Mouse (Mus musculus) adrenal gland, postnatal 14 days (tissue): Measurements from ENCODE around the gene Klhl10. TPM values are rescaled to one million over a fixed set of nuclear protein-coding genes. Genes with fewer than 3 reads are reported as not detected.
A peak's percentile ranks its signal among the peaks of the same experiment; 100 is the strongest.

Experiments
- DNase-seq: peaks from one replicate; pipeline ENCODE4 v3.0.0; 2021; ENCODE audit warnings: mixed read lengths
- total RNA-seq: library from RNA; stranded (reverse); gene quantifications from 2 replicates; pipeline ENCODE4 v1.2.3, GENCODE M21; 2021

Klhl10 gene
- total RNA-seq, 1 experiment from 2014 or later, result 1.5 TPM

DNA sequence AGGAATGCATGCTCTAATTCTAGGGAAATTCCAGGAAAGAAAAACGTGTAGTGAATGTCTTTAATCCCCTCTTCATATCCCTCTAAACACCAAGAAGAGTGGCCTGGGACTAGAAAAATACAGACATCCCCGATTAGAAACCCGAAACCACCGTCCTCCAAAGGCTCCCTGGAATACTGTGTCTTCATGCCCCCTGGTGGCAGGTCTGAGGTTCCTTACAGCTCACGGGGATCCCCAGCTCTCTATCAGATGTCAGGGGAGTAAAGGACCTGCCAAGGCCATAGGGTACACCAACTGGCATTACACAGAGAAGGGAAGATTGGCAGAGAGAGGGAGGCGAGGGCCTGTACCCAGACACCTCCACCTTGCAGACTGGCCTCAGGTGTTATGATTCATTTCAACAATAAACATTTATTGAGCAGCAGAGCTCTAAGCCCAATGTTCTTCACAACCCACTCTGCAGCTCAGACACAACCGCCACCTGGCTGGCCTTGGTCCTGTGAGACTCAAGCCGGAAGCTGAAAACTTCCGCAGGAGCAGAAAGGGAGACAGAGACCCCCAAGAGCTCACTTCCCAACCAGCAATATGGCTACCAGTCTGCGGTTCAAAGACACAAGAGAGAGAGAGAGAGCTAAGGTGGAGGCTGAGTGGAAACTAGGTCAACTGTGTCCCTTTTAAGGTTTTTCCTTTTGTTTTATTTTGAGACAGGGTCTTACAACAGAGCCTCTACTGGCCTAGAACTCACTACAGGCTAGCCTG lies 33.5 kb upstream of the Klhl10 start:
- peak; percentile 86 for DNase-seq

DNA sequence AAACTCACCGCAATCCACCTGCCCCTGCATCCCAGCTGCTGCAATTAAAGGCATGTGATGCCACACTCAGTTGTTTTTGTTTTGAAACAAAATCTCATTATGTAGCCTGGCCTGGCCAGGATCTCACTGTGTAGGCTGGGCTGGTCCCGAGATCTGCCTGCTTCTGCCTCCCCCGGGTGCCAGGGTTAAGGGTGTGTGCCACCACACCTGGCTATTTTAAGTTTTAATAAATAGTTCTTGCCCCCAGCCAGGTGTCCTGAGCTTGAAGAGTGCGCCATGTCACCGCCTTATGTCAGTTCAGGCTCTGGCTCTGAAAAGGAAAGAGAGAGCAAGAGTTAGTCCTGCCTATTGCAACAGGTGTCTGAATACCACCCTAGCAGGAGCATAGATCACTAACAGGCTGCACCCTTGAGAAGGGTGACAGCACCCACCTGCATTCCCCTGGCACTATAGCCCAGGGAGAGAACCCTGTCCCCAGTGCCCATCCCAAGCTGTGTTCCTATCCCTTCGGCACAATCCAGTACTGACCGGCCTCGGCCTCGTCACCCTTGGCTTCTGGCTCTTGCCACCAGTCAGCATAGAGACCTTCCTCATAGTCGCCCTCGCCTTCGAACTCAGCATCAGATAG lies 32.8 kb upstream of the Klhl10 start:
- DNase-seq, result no peak

DNA sequence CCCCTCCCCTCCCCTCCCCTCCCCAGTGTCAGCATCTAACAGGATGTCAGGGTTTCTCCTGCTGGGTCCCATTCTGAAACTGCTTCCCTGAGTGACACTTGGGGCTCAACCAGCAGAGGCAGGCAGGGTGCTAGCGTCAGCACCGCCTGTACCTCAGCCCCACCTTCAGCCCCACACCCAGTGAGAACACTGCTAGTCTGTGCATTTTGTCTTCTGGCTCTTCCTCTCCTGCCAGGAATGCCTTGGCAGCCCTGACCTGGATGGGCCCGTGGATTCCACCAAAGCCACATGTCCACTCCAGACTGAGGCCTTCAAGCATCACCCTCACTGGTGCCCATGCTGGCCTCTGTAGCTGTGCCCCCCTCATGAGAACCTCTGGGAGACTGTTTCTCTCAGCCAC lies 32.0 kb upstream of the Klhl10 start:
- no peak for DNase-seq

DNA sequence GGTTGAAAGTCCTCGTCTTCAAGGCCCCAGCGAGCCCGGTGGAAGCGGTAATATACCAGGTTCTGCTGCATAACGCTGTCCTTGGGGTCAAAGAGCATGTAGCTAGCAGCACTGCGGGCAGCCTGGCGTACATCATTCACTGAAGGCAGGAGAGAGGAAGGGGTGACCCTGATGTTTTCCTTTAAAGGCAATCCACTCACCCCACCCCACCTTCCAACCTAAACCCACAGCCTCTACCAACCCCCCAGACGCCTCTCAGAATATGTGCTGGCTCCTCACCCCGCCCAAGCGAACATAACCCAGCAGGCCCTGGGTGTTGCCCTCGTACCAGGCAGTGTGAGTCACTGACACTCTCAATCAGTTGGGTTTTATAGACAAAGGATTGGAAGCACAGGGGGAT lies 30.0 kb upstream of the Klhl10 start:
- DNase-seq, result no peak

DNA sequence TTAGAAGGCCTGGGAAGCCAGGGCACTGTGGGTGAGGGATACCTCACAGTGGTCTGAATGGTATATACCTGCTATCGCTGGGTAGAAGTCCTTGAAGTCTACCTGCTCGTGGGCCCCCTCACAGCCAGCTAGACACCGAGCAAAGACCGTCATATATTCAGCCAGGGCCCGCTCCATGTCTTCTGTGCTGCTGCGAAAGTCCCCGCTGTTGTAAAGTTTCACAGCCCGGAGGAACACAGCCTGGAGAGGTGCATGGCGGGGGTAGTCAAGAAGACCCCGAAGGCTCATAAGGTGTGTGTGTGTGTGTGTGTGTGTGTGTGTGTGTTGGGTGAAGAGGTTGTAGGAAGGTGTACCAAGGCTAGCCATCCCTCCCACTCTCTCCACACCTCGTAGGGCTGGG lies 28.2 kb upstream of the Klhl10 start:
- no peak for DNase-seq

DNA sequence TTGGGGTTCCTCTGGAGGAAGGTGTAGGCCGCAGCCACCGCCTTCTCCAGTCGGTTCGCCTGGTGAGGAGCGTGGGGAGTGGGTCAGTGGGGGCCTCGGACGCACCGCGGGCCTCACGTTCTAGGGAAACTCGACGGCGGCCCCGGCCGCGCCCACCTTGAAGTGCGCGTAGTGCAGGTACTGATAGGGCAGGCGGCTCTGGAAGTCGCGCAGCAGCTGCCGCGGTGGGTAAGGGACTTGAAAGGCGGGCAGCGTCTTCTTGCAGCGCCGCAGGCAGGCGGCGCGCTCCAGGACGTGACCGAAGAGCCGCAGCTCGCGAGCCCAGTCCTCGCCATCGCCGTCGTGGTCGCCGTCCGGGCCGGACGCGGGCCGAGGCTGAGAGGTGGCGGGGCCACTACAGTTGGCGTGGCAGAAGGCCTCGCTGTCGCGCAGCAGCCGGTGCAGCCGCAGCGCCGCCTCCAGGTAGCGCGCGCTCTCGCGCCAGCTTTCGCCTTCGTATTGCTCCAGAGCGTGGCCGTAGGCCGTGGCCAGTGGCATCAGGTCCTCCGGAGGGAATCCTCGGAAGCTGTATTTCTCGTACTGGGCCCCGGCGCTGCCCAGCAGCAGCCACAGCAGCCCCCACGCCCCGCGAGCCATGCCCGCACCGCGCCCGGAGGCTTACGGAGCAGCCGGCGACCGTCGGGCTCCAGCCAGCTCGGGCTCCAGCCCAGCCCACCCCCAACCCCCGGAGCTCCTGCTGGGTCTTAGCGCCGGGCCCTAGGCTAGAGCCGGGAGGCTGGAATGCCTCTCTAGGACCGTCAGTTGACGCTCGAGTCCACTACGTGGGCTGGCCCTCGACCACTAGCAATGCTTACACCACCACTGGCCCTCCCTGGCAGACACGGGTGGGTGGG lies 27.4 kb upstream of the Klhl10 start, which contains the start of gene P3h4:
TSS of gene P3h4 (minus strand) at position 816 of the 893 bp plus-strand sequence.
- peak; percentile 92 for DNase-seq

DNA sequence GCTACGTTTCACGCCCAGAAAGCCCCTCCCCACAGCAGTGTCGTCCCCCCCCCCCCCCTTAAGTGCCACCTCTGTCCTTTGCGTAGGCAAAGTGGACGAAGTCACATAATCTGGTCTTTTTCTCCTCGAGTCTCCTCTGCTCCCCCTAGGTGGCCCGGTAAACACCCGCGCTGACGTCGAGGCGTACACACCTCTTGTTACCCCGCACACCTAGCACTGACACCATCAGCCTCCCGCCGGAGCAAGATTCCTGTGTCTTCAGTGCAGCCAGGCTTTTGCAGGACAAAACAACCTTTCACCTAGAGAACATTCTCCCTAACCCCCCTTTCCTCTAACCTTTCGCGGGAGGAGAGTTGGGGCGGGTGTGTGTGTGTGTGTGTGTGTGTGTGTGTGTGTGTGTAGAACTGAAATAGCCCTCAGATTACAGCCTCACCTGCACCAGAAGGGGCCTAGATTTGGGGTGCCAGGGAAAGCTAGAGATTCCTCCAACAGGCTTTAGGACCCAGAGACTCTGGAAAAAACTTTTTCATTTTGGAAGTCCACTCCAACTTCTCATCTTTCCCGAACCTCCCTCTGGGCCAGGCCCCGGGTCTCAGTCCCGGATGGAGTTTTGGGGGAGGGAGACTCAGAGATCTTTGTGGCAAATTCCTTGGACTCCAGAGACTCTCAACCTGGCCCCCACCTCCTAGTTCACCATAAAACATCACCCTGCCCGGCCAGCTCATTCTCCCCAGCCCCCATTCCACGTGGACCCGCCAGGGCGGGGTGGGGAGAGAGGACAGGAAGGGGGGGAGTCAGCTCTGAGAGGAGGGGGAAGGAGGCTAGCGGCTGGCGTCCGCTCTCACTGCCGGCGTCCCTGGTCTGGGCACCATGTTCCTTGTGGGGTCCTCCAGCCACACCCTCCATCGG lies 26.5 kb upstream of the Klhl10 start, which contains the start of gene Fkbp10:
TSS of gene Fkbp10 (plus strand) at position 784 of the 909 bp plus-strand sequence.
- DNase-seq, result peak; percentile 86

DNA sequence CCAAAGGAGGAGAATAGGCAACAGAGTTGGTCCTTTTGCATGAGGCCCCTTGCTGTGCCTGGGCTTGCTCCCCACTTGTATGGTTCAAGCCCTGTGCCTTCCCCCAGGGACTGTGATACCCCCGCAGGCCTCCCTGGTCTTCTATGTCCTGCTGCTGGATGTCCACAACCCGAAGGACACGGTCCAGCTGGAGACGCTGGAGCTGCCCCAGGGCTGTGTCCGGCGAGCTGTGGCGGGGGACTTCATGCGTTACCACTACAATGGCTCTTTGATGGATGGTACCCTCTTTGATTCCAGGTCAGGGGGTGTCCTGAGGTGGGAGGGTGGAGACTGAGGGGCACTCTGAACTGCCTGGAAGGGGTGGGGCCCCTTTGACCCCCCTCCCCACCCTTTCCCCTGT lies 20.2 kb upstream of the Klhl10 start:
- DNase-seq, result no peak

DNA sequence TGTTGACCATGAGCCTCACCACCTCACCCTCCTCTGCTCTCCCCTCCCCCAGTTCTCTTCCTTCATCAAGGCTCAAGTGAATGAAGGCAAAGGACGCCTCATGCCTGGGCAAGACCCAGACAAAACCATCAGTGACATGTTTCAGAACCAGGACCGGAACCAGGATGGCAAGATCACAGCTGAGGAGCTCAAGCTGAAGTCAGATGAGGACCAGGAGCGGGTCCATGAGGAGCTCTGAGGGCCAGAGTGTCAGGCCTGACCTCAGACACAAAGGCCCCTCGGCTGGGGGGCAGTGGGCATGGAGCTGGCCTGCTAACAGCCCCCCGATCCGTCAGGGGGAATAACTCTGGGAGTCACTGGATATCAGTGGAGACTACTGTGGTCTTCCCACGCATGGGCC lies 17.9 kb upstream of the Klhl10 start:
- no peak for DNase-seq

DNA sequence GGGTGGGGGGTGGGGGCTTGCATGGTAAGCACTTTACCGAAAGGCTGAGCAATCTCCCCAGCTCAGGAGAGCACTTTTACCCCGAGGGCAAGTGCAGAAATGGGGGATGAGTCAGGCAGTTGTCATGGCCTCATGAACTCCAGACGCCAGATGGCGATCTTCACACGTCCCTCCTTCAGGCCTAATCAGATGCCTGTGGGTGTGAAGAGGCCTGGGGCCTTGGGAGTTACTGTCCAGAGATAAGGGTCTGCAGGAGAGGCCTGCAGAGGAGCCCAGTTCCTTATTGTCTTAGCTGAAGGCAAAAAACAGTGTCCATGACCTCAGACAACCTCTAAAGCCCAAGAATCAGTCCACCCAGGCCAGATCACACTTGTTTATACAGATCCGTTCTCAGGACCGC lies 15.9 kb upstream of the Klhl10 start:
- DNase-seq, result peak; percentile 88

DNA sequence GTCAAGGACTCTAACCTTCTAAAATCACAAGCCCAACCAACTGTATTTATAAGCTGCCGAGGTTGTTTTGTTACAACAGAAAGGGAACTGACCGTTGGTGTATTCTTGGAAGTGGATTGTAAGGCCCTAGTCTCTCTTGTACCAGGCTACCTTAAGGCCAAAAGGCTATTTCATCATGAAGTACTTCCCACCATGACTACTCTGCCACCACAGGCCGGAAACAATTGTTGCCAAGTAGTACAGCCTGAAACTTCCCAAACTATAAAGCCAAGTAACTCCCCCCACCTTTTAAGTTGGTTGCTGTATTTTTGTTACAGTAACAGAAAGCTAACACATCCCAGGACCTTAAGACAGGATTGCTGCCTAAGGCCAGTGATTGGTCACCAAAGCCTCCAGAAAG lies 14.9 kb upstream of the Klhl10 start:
- no peak for DNase-seq

DNA sequence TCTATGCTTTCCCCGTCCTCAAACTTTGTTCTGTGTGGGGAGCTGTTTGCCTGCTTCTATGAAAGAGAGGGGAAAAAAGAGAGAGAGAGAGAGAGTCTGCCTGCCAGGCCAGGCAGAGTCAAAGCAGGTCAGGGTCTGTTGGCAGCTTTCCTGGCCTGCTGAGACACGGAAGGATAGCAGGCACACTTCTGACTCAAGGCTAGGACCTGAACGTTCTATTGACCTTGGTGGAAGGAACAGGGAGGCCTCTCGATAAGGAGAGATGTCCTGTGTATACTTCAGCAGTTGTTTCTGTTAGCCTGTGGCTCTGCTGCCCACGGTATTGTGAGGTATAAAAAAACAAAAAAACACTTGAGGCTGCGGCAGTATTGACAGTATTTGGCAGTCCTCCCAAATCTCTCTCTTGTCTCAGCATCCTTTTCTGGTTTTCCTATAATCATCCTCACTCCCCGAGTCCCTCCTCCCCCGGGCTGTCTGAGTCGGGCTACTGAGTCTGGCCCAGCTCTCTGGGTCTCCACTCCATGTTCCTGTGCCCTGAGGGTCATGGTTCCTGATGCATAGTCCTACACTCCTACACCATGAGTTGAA lies 13.0 kb upstream of the Klhl10 start:
- DNase-seq, result peak; percentile 88

DNA sequence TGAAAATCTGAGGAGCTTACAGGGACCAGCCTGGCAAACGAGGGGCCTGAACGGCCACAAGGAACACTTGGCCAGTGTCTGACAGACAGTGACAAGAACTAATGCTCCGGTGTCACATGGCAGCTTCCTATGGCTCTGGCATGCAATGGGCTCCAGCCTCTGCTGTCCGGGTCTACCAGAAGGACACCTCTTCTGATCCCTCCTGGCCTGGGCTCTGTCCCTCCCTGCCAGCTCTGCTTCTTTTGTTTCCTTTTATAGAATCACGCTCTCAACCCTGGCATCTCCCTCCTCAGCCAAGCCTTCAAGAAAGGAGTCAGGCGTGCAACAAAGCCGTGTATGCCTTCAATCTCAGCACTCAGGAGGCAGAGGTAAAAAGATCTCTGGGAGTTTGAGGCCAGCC lies 11.7 kb upstream of the Klhl10 start:
- DNase-seq, result no peak

DNA sequence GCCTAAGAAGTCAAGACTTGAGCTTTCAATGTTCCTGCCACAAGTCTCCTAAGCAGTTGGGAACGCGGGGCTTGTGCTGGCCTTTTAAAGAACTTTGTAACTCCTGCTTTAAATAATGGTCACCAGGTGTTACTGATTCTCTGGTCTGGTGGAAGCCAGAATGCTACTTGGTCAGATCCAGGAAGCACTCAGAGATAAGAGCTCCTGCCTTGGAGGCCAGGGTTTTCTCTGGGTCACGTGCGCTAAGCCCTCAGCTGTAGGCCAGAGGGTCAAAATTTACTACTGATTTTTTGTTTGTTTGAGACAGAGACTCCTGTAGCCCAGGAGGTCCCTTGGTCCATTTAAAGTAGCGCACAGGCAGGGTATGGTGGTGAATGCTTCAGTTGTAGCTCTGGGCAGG lies 9.7 kb upstream of the Klhl10 start:
- no peak for DNase-seq

DNA sequence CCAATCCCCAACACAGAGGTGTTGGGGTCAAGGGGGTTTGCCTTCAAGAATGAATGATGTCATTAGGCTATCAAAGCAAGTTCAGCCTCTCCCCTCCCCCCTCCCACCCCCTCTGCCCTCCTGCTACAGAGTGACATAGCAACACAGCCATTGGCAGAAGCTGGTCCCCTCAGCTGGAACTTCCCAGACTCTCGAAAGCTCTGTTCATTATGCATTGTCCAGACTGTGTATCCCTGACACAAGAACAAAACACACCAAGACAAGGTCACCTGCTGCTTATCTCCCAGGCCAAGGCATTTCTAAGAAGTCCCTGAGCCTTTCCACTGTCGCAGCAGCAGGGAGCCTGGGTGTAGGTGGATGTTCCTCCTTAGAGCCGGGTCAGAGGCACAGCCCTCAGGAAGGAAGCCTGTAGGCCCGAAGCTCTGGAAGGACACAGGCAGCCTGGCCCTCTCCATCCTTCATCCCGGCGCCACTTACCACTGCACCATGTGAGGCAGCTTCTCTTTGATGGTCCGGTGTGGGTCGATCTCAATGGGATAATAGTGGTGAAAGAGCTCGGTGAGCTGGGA lies 6.0 kb upstream of the Klhl10 start:
- DNase-seq, result no peak

DNA sequence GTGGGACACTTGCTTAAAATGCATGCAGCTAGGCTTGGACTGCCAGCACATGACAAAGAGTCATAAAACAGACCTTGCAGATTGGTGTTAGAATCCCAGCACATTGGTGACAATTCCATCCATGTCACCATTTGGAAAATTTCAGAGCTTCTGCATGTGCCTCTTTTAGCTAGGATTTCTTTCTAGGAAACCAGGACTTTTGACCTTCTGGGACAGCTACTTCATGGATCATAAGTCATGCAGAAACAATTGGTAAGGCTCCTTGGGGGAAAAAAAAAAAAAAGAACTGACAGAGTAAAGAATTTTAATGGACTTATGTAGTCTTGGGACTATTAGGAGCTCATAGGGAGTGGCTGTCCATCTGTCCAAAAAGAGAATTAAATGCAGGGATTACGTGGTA lies 3.8 kb upstream of the Klhl10 start:
- DNase-seq, result no peak

DNA sequence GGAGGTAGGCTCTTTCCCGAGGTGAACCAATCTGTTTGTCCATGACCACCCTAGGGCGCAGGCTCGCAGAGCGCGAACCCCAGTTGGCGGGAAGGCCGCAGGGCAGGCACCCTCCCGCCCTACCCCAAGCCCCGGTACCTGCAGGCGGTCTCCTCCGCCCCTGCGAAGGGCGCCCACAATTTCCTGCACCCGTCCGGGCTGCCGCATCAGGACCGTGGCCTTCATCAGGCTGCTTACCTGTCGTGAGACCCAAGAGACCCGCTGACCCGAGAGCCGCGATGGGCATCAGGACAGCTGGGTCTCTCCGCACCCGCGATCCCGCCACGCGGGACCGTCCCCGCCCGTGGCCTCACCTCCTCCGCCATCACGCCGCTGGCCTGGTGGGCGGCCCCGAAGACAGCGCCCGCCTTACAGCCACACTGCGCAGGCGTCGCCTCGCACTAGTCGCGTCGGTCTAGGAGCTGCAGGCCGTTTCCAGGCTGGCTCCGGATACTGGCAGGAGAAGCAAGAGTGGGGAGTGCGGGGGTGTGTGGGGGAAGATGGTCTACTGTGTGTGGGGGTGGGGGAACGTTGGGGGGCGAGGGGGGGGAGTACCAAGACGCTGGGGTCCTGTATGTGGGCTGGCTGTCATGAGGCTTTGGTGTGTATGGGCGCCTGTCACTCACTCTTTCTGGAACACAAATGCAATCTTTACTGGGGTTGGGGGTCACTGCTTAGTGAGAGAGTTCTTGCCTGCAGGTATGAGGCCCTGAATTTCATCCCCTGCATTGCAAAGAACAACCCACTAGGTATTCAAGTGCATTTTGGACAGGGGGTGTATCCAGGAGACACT lies 810 bp upstream of the Klhl10 start:
- peak; percentile 94 for DNase-seq

DNA sequence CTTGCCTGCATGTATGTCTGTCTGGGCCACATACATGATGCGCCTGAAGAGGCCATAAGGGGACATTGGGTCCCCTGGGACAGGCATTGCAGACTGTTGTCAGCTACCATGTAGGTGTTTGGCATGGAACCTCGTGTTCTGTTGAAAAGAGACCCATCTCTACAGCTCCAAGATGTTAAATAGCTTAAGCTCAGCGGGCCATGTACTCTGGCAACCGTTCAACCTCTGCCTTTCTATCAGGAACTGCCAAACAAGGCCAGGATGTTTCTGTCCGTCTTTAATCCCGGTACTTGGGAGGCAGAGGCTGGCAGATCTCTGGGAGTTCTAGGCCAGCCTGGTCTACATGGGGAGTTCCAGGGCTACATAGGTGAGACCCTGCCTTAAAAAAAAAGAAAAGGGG lies 908 bp downstream of the Klhl10 start:
- no peak for DNase-seq

DNA sequence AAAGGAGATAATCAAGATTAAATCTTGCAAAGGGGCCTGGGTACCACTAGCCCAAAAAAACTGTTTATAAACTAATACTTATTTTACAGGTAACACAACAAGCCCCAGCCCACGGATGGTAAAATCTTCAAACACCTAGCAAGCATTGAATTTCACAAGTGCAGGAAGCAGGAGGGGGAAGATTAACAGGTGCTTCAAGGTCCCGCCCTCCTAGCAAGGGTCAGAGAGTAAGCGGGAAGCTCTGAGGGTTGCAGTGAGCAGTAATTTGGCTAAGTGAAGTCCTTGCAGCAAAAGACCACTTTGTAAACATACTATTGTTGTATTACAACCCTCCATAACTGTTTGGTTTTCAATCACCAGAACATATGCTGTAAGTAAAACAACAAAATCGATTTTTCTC lies 15.5 kb downstream of the Klhl10 start:
- no peak for DNase-seq

DNA sequence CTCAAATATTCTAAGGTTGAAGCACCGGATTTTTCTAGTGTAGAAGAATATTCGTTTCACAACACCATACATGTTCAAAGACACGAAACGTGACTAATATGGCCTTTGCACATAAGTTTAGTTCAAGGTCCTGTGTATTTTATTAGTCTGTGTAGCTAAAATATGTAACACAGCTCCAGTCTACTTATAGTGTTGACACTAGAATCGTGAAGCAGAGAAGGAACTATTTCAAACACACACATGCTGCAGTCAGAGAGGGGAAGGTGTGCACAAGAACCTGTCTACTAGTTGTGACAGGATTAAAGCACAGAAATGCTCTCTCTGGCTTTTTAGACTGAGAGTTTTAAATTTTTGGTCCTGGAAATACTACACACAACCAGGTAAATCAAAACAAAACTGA lies 16.0 kb downstream of the Klhl10 start:
- DNase-seq, result no peak
